Mouse (Mus musculus) kidney, postnatal 36 days (tissue): ENCODE measurements at regions not wholly inside any gene's neighbourhood (a gene's known extent, or its start where the extent isn't known, plus 50 kb on each side); places are given as distances from the start of the nearest gene placed in this dataset.
A peak's percentile ranks its signal among the peaks of the same experiment; 100 is the strongest.

Experiments used
- DNase-seq, 2 experiments: peaks; one replicate each; pipeline ENCODE4 v3.0.0; 2021 to 2022; ENCODE audit warnings: mixed read lengths in 2 of 2

- no peak for DNase-seq
Measured at GRCm38 (mm10) chr6:101473956-101474355, 96.3 kb upstream of the Pdzrn3 start.

- DNase-seq: peak in 1 of 2 experiments; percentile 4
Measured at GRCm38 (mm10) chr6:101473257-101473925, 95.7 kb upstream of the Pdzrn3 start.

- DNase-seq: no peak
Measured at GRCm38 (mm10) chr6:101464910-101465309, 87.2 kb upstream of the Pdzrn3 start.

- no peak for DNase-seq
Measured at GRCm38 (mm10) chr6:101463812-101464320, 86.2 kb upstream of the Pdzrn3 start.

- DNase-seq: no peak
Measured at GRCm38 (mm10) chr6:101446720-101447119, 69.0 kb upstream of the Pdzrn3 start.

GRCm38 (mm10) chr6:101446316-101446715 is 68.6 kb upstream of the Pdzrn3 start:
- DNase-seq: no peak

- DNase-seq: no peak
Measured at GRCm38 (mm10) chr6:101432769-101433168, 55.1 kb upstream of the Pdzrn3 start.

- no peak for DNase-seq
Measured at GRCm38 (mm10) chr6:101429634-101430033, 51.9 kb upstream of the Pdzrn3 start.
